Mouse (Mus musculus): ENCODE results near the gene Trub1. TPM values are rescaled to one million over a fixed set of nuclear protein-coding genes. Genes with fewer than 3 reads are reported as not detected.
A peak's percentile ranks its signal among the peaks of the same experiment; 100 is the strongest.

Gene Trub1
- total RNA-seq, 2 experiments from 2014 or later: 17.3 to 19.7 TPM

GRCm38 (mm10) chr19:57441501-57441900 is 11.2 kb upstream of the Trub1 start:
- no peak for DNase-seq (ENCODE audit: low spot score in 2 of 2)

GRCm38 (mm10) chr19:57442936-57443657 is 9.6 kb upstream of the Trub1 start:
- DNase-seq (ENCODE audit: low spot score in 2 of 2): no peak

GRCm38 (mm10) chr19:57445049-57445448 is 7.7 kb upstream of the Trub1 start:
- peak; percentile 40 to 44 for DNase-seq (ENCODE audit: low spot score in 2 of 2)

- no peak for DNase-seq (ENCODE audit: low spot score in 2 of 2)
Observed at GRCm38 (mm10) chr19:57450849-57451248, 1.9 kb upstream of the Trub1 start.

GRCm38 (mm10) chr19:57451762-57452161 is 950 bp upstream of the Trub1 start:
- DNase-seq (ENCODE audit: low spot score in 2 of 2): no peak

GRCm38 (mm10) chr19:57453218-57453600 is 497 bp downstream of the Trub1 start:
- DNase-seq (ENCODE audit: low spot score in 2 of 2): no peak

GRCm38 (mm10) chr19:57455286-57455960 is 2.7 kb downstream of the Trub1 start:
- DNase-seq (ENCODE audit: low spot score in 2 of 2): no peak

- peak; percentile 25 to 45 for DNase-seq (ENCODE audit: low spot score in 2 of 2)
Observed at GRCm38 (mm10) chr19:57457075-57457474, 4.4 kb downstream of the Trub1 start.

GRCm38 (mm10) chr19:57463741-57464140 is 11.0 kb downstream of the Trub1 start:
- DNase-seq (ENCODE audit: low spot score in 2 of 2): no peak

- no peak for DNase-seq (ENCODE audit: low spot score in 2 of 2)
Observed at GRCm38 (mm10) chr19:57465742-57466141, 13.0 kb downstream of the Trub1 start.

GRCm38 (mm10) chr19:57471033-57471432 is 18.3 kb downstream of the Trub1 start:
- no peak for DNase-seq (ENCODE audit: low spot score in 2 of 2)

- DNase-seq (ENCODE audit: low spot score in 2 of 2): no peak
Observed at GRCm38 (mm10) chr19:57472169-57472568, 19.5 kb downstream of the Trub1 start.

GRCm38 (mm10) chr19:57473301-57473700 is 20.6 kb downstream of the Trub1 start:
- DNase-seq (ENCODE audit: low spot score in 2 of 2): no peak

GRCm38 (mm10) chr19:57475298-57475697 is 22.6 kb downstream of the Trub1 start:
- no peak for DNase-seq (ENCODE audit: low spot score in 2 of 2)

GRCm38 (mm10) chr19:57477310-57477709 is 24.6 kb downstream of the Trub1 start:
- DNase-seq (ENCODE audit: low spot score in 2 of 2): no peak

GRCm38 (mm10) chr19:57478056-57478455 is 25.3 kb downstream of the Trub1 start:
- DNase-seq (ENCODE audit: low spot score in 2 of 2): no peak

- DNase-seq (ENCODE audit: low spot score in 2 of 2): no peak
Observed at GRCm38 (mm10) chr19:57479886-57480655, 27.4 kb downstream of the Trub1 start.

GRCm38 (mm10) chr19:57481743-57482259 is 29.1 kb downstream of the Trub1 start:
- DNase-seq (ENCODE audit: low spot score in 2 of 2): no peak

GRCm38 (mm10) chr19:57482815-57483214 is 30.1 kb downstream of the Trub1 start:
- peak; percentile 31 to 46 for DNase-seq (ENCODE audit: low spot score in 2 of 2)

GRCm38 (mm10) chr19:57487051-57487658 is 34.4 kb downstream of the Trub1 start:
- DNase-seq (ENCODE audit: low spot score in 2 of 2): no peak

GRCm38 (mm10) chr19:57489527-57489926 is 36.8 kb downstream of the Trub1 start:
- no peak for DNase-seq (ENCODE audit: low spot score in 2 of 2)

Measured in layer of hippocampus, postnatal 10 days (tissue).